Mouse (Mus musculus) intestine, embryonic 16.5 days (tissue): Measurements from ENCODE around the gene Hdac6. TPM values are rescaled to one million over a fixed set of nuclear protein-coding genes. Genes with fewer than 3 reads are reported as not detected.

Experiments
- ATAC-seq: fragments of 200-750 bp; cut with Nextera tagmentation; 2 replicates; pipeline ENCODE4 v1.8.0; 2017; ENCODE audit warnings: moderate TSS enrichment, moderate library complexity
- H3K27ac ChIP-seq: fragments of 300-500 bp; sonication (generic); 2 replicates; pipeline ENCODE4 v1.5.1; 2014; ENCODE audit warnings: mild to moderate bottlenecking, low read length
- H3K27me3 ChIP-seq: fragments of 300-500 bp; sonication (generic); replicated peaks from 2 replicates; pipeline ENCODE4 v1.6.1; 2014; ENCODE audit warnings: low read length, control low read depth, mixed read lengths; ENCODE audit not compliant: control insufficient read depth, insufficient read depth
- H3K36me3 ChIP-seq: fragments of 300-500 bp; sonication (generic); 2 replicates; pipeline ENCODE4 v1.6.1; 2014; ENCODE audit warnings: low read length, control low read depth; ENCODE audit not compliant: control insufficient read depth, insufficient read depth
- H3K4me1 ChIP-seq: fragments of 300-500 bp; sonication (generic); 2 replicates; pipeline ENCODE4 v1.6.1; 2014; ENCODE audit warnings: low read length, control low read depth, mixed read lengths; ENCODE audit not compliant: control insufficient read depth, insufficient read depth
- H3K4me2 ChIP-seq: fragments of 300-500 bp; sonication (generic); 2 replicates; pipeline ENCODE4 v1.6.1; 2014; ENCODE audit warnings: low read depth, low read length, control low read depth
- H3K4me3 ChIP-seq: fragments of 300-500 bp; sonication (generic); 2 replicates; pipeline ENCODE4 v1.5.1; 2014; ENCODE audit warnings: mild to moderate bottlenecking, low read length
- H3K9ac ChIP-seq: fragments of 300-500 bp; sonication (generic); 2 replicates; pipeline ENCODE4 v1.6.1; 2014; ENCODE audit warnings: low read depth, low read length
- H3K9me3 ChIP-seq: fragments of 300-500 bp; sonication (generic); 2 replicates; pipeline ENCODE4 v1.6.1; 2016; ENCODE audit warnings: low read length, control low read depth; ENCODE audit not compliant: control insufficient read depth
- WGBS: fragments of 180-500 bp; shearing (Covaris S2); extraction: QIAGEN DNeasy Blood & Tissue Kit; methylation state at CpG from one replicate; pipeline ENCODE4 v1.1.7; 2014; 5-methylcytosine and 5-hydroxymethylcytosine counted together
- polyA plus RNA-seq: library from polyadenylated mRNA; unstranded; fragments of >200 nt; fragmentation: Nextera tagmentation; extraction: Ambion mirVana; gene quantifications from 2 replicates; pipeline ENCODE4 v1.2.1, GENCODE M21; 2015

The Hdac6 gene
- polyA plus RNA-seq, 1 experiment from 2014 or later: 17.3 TPM

GRCm38 (mm10) chrX:7904441-7904840 lies 43.2 kb downstream of the Hdac6 start:
- H3K27ac ChIP-seq: no peak overlapping the region
- H3K36me3 ChIP-seq: no peaks in the 10 kb centered on the region
- no peak overlapping the region for H3K4me2 ChIP-seq
- no peaks in the 10 kb centered on the region for H3K27me3 ChIP-seq
- no peaks in the 10 kb centered on the region for H3K9me3 ChIP-seq
- no peak overlapping the region for H3K4me3 ChIP-seq
- WGBS: 92% methylated on average over 5 of the region's 5 CpGs
- ATAC-seq: no peak
- H3K4me1 ChIP-seq: no peaks in the 10 kb centered on the region
- no peak overlapping the region for H3K9ac ChIP-seq

DNA sequence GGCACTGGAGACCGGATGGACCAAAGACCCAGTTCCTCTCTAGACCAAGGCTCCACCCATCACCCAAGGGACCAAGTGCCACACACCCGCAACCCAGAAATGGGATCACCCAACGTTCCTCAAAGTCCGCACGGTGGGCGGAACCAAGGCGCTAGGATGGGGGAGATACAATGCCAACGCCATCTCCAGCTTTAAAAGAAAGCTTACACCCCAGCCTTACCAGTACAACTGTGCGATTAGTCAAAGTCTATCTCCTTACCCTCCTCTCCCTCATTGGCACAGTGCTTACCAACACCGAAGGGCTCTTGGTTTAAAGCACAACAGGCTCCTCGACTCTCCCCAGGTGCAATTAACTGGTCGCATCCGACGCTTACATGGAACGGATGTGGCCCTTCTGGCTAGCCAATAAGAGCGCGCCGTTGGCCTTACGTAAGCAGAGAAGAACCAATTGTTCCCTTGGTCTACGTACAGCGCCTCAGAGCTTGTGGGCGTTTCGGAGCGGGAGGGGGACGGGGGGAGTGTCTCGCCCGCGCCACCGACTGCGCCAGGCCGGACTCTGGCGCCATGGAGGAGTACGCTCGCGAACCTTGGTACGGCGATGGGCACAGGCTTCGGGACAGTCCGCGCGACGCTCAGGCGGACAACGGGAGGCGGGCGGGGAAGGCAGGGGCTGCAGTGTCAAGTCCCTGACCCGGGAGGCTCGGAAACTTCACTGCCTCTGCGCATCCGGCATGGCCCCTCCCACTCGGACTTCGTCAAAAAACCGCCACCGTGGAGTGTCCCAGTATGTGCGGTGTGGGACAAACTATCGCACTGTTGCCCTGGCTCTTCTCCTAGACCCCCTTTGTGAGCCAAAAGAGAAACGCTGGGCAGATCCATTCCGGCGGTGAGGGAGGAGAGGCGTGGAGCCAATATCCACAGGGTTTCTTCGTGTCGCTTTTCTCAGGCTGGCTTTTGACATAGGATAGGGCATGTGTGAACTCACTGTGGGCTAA lies 48.5 kb downstream of the Hdac6 start, which contains the start of the genes Pqbp1 and Timm17b:
Pqbp1 (minus strand) TSS at position 390 of the 995 bp plus-strand sequence.
Timm17b (plus strand) TSS at position 478 of the 995 bp plus-strand sequence.
- H3K4me3 ChIP-seq: peak within 1 kb of the TSS; percentile 63
- 13% methylated on average over 62 of the region's 62 CpGs for WGBS
- no peaks in the 10 kb centered on the region for H3K9me3 ChIP-seq
- ATAC-seq: peak; percentile 100
- no peaks in the 10 kb centered on the region for H3K36me3 ChIP-seq
- peak within 1 kb of the TSS; percentile 58 for H3K4me2 ChIP-seq
- no peaks in the 10 kb centered on the region for H3K27me3 ChIP-seq
- H3K27ac ChIP-seq: peak within 1 kb of the TSS; percentile 83
- H3K4me1 ChIP-seq: peaks cover 2% of the 10 kb centered on the region; the same call in 1 of the 2 replicates
- H3K9ac ChIP-seq: peak within 1 kb of the TSS; percentile 72

GRCm38 (mm10) chrX:7898211-7898610 lies 49.5 kb downstream of the Hdac6 start:
- Histone ChIP-seq H3K27me3 (no peaks in the 10 kb centered on the region), H3K9me3 (no peaks in the 10 kb centered on the region), H3K4me1 (peaks cover 2% of the 10 kb centered on the region; the same call in 1 of the 2 replicates), H3K9ac (peak overlapping the region; percentile 65), H3K4me3 (peak overlapping the region; percentile 63), H3K4me2 (peak overlapping the region; percentile 55), H3K36me3 (no peaks in the 10 kb centered on the region), H3K27ac (no peak overlapping the region)
- WGBS: 27% methylated on average over 13 of the region's 13 CpGs
- ATAC-seq: no peak

GRCm38 (mm10) chrX:7883841-7884567 lies 63.7 kb downstream of the Hdac6 start, which contains the start of gene Slc35a2:
Slc35a2 (plus strand) TSS chrX:7884028.
- Histone ChIP-seq H3K4me3 (peak within 1 kb of the TSS; percentile 62), H3K9ac (peak within 1 kb of the TSS; percentile 62), H3K4me1 (no peaks in the 10 kb centered on the region), H3K4me2 (peak within 1 kb of the TSS; percentile 48), H3K27ac (peak within 1 kb of the TSS; percentile 80), H3K9me3 (no peaks in the 10 kb centered on the region), H3K27me3 (no peaks in the 10 kb centered on the region), H3K36me3 (no peaks in the 10 kb centered on the region)
- 13% methylated on average over 47 of the region's 49 CpGs for WGBS
- ATAC-seq: peak; percentile 97

Other genes with a start within 250 kb of the Hdac6 start
- 25.8 and 26.6 TPM in 2 replicates for gene Wdr45, start 233.6 kb downstream of the Hdac6 start, polyA plus RNA-seq
- gene Gm45208, start 225.6 kb downstream of the Hdac6 start, polyA plus RNA-seq: 0.37 TPM in 1 of 2 replicates, not detected in the other
- gene Praf2, start 219.4 kb downstream of the Hdac6 start, polyA plus RNA-seq: 59.7 and 60.8 TPM in 2 replicates
- 9.2 and 12.0 TPM in 2 replicates for gene Ccdc120, start 197.0 kb downstream of the Hdac6 start, polyA plus RNA-seq
- gene Tfe3, start 185.3 kb downstream of the Hdac6 start, polyA plus RNA-seq: 19.2 and 21.2 TPM in 2 replicates
- gene Gripap1, start 158.1 kb downstream of the Hdac6 start, polyA plus RNA-seq: 36.6 and 37.5 TPM in 2 replicates
- 1.2 and 1.3 TPM in 2 replicates for gene Kcnd1, start 125.6 kb downstream of the Hdac6 start, polyA plus RNA-seq
- gene Otud5, start 106.5 kb downstream of the Hdac6 start, polyA plus RNA-seq: 25.9 and 27.7 TPM in 2 replicates
- gene Pim2, start 69.6 kb downstream of the Hdac6 start, polyA plus RNA-seq: 13.6 and 15.3 TPM in 2 replicates
- 46.5 and 50.8 TPM in 2 replicates for gene Slc35a2, start 63.9 kb downstream of the Hdac6 start, polyA plus RNA-seq
- 95.3 and 101 TPM in 2 replicates for gene Pqbp1, start 48.6 kb downstream of the Hdac6 start, polyA plus RNA-seq
- 132 and 141 TPM in 2 replicates for gene Timm17b, start 48.5 kb downstream of the Hdac6 start, polyA plus RNA-seq
- not detected in 2 replicates for gene Gm10491, start 40.1 kb downstream of the Hdac6 start, polyA plus RNA-seq
- not detected in 2 replicates for gene Gm10490, start 38.3 kb downstream of the Hdac6 start, polyA plus RNA-seq
- 10.6 and 10.7 TPM in 2 replicates for gene Pcsk1n, start 28.1 kb downstream of the Hdac6 start, polyA plus RNA-seq
- not detected in 2 replicates for gene Eras, start 19.3 kb downstream of the Hdac6 start, polyA plus RNA-seq
- gene Gata1, start 30.2 kb upstream of the Hdac6 start, polyA plus RNA-seq: 0.93 and 2.5 TPM in 2 replicates
- gene Glod5, start 70.6 kb upstream of the Hdac6 start, polyA plus RNA-seq: 8.8 and 12.7 TPM in 2 replicates
- gene Suv39h1, start 126.9 kb upstream of the Hdac6 start, polyA plus RNA-seq: 36.7 and 43.7 TPM in 2 replicates
- gene Was, start 142.6 kb upstream of the Hdac6 start, polyA plus RNA-seq: 0.61 and 0.87 TPM in 2 replicates
- 19.8 and 22.3 TPM in 2 replicates for gene Wdr13, start 185.0 kb upstream of the Hdac6 start, polyA plus RNA-seq
- 372 and 405 TPM in 2 replicates for gene Rbm3, start 198.0 kb upstream of the Hdac6 start, polyA plus RNA-seq
- 8.6 and 10.0 TPM in 2 replicates for gene Tbc1d25, start 228.3 kb upstream of the Hdac6 start, polyA plus RNA-seq
- gene Ebp, start 245.6 kb upstream of the Hdac6 start, polyA plus RNA-seq: 101 and 102 TPM in 2 replicates